Mouse (Mus musculus) Patski (cell line): ENCODE results near the gene Mgat3. TPM values are rescaled to one million over a fixed set of nuclear protein-coding genes. Genes with fewer than 3 reads are reported as not detected.

Experiments used
- ATAC-seq: fragments of 100-300 bp; one replicate; pipeline ENCODE4 v1.8.0; 2021
- CTCF ChIA-PET: fragments of 350-600 bp; sonication (Branson Sonifier 250); formaldehyde crosslinking; loops from one replicate; lab custom pipeline; 2022; ENCODE audit warnings: inconsistent platforms; lab: Charles Lee
- POLR2A ChIA-PET: fragments of 350-600 bp; sonication (Branson Sonifier 250); formaldehyde crosslinking; loops from one replicate; lab custom pipeline; 2022; ENCODE audit warnings: antibody characterized with exemption, inconsistent platforms; lab: Charles Lee
- DNase-seq: peaks from one replicate; pipeline ENCODE4 v3.0.0-alpha.2; 2011; ENCODE audit warnings: low read depth, low spot score
- H3K27me3 ChIP-seq: fragments of 371-371 bp; one replicate; pipeline ENCODE4 v1.5.1; 2021
- CTCF ChIP-seq: fragments of 100-300 bp; IDR thresholded peaks from one replicate; pipeline ENCODE4 v1.5.1; 2021
- in situ Hi-C: fragments of 300-500 bp; cut with MboI; formaldehyde crosslinking; loops from 3 replicates; pipeline ENCODE4 v1.11.1; 2018; ENCODE audit warnings: low pct_unique_long_range_greater_than_20kb, mixed read lengths
- polyA plus RNA-seq: library from polyadenylated mRNA; unstranded; gene quantifications from one replicate; pipeline ENCODE4 v1.2.3, GENCODE M21; 2021

Gene Mgat3
- polyA plus RNA-seq, 1 experiment from 2014 or later, result 41.0 TPM

GRCm38 (mm10) chr15:80171791-80172190 lies 1.7 kb upstream of the Mgat3 start:
- no peak for DNase-seq
- ATAC-seq, result no peak
- CTCF ChIA-PET, result interaction anchor here (1.6 kb wide), 1 partner anchor 12 kb away, joined by 5 read pairs; no protein-coding TSS in a partner anchor

GRCm38 (mm10) chr15:80173781-80174597 lies 468 bp downstream of the Mgat3 start:
- ChIA-PET CTCF (no interaction called here), POLR2A (interaction anchor here (0.6 to 1.5 kb wide), 4 partner anchors 13 to 120 kb away, joined by 3 to 7 read pairs (median 4); no protein-coding TSS in a partner anchor)
- H3K27me3 ChIP-seq, result no peaks in the 10 kb centered on the region
- TF ChIP-seq CTCF, result no peak
- ATAC-seq, result peak; percentile 24
- DNase-seq, result no peak
- in situ Hi-C loops, result no loop called here

More at GRCm38 (mm10) chr15:80171791-80172190, 1.7 kb upstream of the Mgat3 start:
- in situ Hi-C loops, result no loop called here
- H3K27me3 ChIP-seq, result no peaks in the 10 kb centered on the region
- POLR2A ChIA-PET, result interaction anchor here (0.7 kb wide), 2 partner anchors 21 to 43 kb away, joined by 4 to 5 read pairs; no protein-coding TSS in a partner anchor
- no peak for TF ChIP-seq CTCF

- CTCF ChIA-PET, result no interaction called here
- in situ Hi-C loops, result no loop called here
- TF ChIP-seq CTCF, result no peak
- ATAC-seq, result no peak
- POLR2A ChIA-PET, result interaction anchor here (0.6 to 1.5 kb wide), 3 partner anchors 14 to 120 kb away, joined by 3 to 7 read pairs (median 5); no protein-coding TSS in a partner anchor
- DNase-seq, result no peak
- H3K27me3 ChIP-seq, result no peaks in the 10 kb centered on the region
Measured at GRCm38 (mm10) chr15:80174598-80174875, 1.0 kb downstream of the Mgat3 start.

GRCm38 (mm10) chr15:80175316-80175715 lies 1.8 kb downstream of the Mgat3 start:
- ATAC-seq, result no peak

GRCm38 (mm10) chr15:80175756-80176155 lies 2.2 kb downstream of the Mgat3 start:
- H3K27me3 ChIP-seq, result no peaks in the 10 kb centered on the region
- DNase-seq (no peak), ATAC-seq (no peak)
- ChIA-PET POLR2A (no interaction called here), CTCF (interaction anchor here (1.5 kb wide), 1 partner anchor 12 kb away, joined by 3 read pairs; no protein-coding TSS in a partner anchor)
- TF ChIP-seq CTCF, result no peak
- in situ Hi-C loops, result no loop called here

More at GRCm38 (mm10) chr15:80175316-80175715, 1.8 kb downstream of the Mgat3 start:
- ChIA-PET CTCF (no interaction called here), POLR2A (interaction anchor here (0.5 kb wide), 1 partner anchor 738 kb away, joined by 15 read pairs; no protein-coding TSS in a partner anchor)
- no peak for TF ChIP-seq CTCF
- in situ Hi-C loops, result no loop called here
- H3K27me3 ChIP-seq, result no peaks in the 10 kb centered on the region
- no peak for DNase-seq

- in situ Hi-C loops, result no loop called here
- POLR2A ChIA-PET, result no interaction called here
- DNase-seq (no peak), ATAC-seq (no peak)
- CTCF ChIA-PET, result no interaction called here
- TF ChIP-seq CTCF, result no peak
- H3K27me3 ChIP-seq, result no peaks in the 10 kb centered on the region
Measured at GRCm38 (mm10) chr15:80181561-80181960, 8.0 kb downstream of the Mgat3 start.

- DNase-seq (no peak), ATAC-seq (no peak)
- H3K27me3 ChIP-seq, result no peaks in the 10 kb centered on the region
- TF ChIP-seq CTCF, result no peak
- ChIA-PET POLR2A (interaction anchor here (0.6 kb wide), 1 partner anchor 763 kb away, joined by 3 read pairs; no protein-coding TSS in a partner anchor), CTCF (no interaction called here)
- in situ Hi-C loops, result no loop called here
Measured at GRCm38 (mm10) chr15:80182072-80182700, 8.7 kb downstream of the Mgat3 start.

GRCm38 (mm10) chr15:80188927-80189326 lies 15.4 kb downstream of the Mgat3 start:
- in situ Hi-C loops, result no loop called here
- ATAC-seq, result no peak
- TF ChIP-seq CTCF, result no peak
- POLR2A ChIA-PET, result no interaction called here
- CTCF ChIA-PET, result no interaction called here
- no peaks in the 10 kb centered on the region for H3K27me3 ChIP-seq
- no peak for DNase-seq

GRCm38 (mm10) chr15:80190075-80190474 lies 16.6 kb downstream of the Mgat3 start:
- CTCF ChIA-PET, result no interaction called here
- in situ Hi-C loops, result no loop called here
- no peak for TF ChIP-seq CTCF
- DNase-seq (no peak), ATAC-seq (no peak)
- POLR2A ChIA-PET, result no interaction called here
- no peaks in the 10 kb centered on the region for H3K27me3 ChIP-seq

- no peaks in the 10 kb centered on the region for H3K27me3 ChIP-seq
- DNase-seq (no peak), ATAC-seq (no peak)
- ChIA-PET CTCF (interaction anchor here (1.7 kb wide), 1 partner anchor 13 kb away, joined by 5 read pairs; no protein-coding TSS in a partner anchor), POLR2A (interaction anchor here (0.7 kb wide), 1 partner anchor 47 kb away, joined by 5 read pairs; no protein-coding TSS in a partner anchor)
- in situ Hi-C loops, result no loop called here
- TF ChIP-seq CTCF, result no peak
Measured at GRCm38 (mm10) chr15:80191585-80192245, 18.2 kb downstream of the Mgat3 start.
